Mouse (Mus musculus) spleen, embryonic (tissue): ENCODE results near the gene Cds2.
"Not testable (repeated sequence)": the region's sequence is repeated elsewhere in the genome, so short reads cannot be mapped to it uniquely, and the experiment has no call there.

Source experiments
- CTCF ChIA-PET: fragments of 350-600 bp; sonication (Branson Sonifier 250); formaldehyde crosslinking; loops from one replicate; lab custom pipeline; 2022; lab: Charles Lee

Cds2 gene

GRCm38 (mm10) chr2:132265196-132265595 is 2.2 kb downstream of the Cds2 start:
- CTCF ChIA-PET = no interaction called here

DNA sequence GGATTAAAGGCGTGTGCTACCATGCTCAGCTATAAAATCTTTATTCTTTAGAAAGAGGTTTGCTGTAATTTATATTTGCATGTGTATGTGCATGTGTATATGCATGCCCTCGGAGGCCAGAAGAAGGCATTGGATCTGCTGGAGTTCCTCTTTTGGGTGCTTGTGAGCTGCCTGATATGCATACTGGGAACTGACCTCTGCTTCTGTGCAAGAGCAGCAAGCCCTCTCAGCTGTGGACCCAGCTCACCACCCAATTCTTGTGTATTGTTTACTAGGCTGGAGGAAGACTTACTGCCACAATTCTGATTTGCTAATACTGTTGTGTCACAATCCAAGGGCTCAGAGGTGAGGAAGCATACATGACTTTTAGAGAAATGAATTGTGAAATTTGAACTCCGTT is 3.1 kb downstream of the Cds2 start:
- CTCF ChIA-PET = interaction anchor here (0.5 kb wide), 1 partner anchor 195 kb away, joined by 6 read pairs; no protein-coding TSS in a partner anchor

GRCm38 (mm10) chr2:132269217-132269616 is 6.3 kb downstream of the Cds2 start:
- CTCF ChIA-PET = interaction anchor here (0.5 kb wide), 1 partner anchor 19 kb away, joined by 3 read pairs; no protein-coding TSS in a partner anchor

DNA sequence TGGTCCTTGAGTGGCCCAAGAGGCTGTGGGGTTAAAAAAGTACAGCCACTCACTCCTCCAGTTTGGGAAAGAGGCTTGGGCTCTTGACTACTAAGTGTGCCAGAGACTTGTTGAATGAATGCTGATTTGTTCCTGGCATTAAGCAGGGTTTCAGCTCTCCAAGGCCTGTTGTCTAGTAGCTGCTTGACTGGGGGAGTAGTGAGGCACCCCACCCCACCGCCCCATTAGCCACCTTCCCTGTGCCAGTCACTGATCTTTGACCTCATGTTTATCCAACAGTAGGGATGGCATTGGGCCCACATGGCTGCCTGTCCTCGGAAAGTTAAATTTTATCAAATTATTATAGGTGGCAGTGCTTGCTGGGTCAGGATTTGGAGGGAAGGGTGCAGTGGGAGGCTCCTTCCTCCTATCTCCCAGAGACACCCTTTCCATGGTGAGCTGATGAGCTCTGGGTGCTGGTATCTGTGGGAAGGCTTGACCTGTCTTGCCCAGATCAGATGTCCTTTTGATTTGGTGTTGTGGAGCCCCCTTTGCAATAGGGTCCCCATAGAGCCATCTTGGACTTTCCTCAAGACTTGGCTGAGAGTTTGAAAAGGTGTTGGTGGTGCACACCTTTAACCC is 7.5 kb downstream of the Cds2 start:
- CTCF ChIA-PET = no interaction called here

- CTCF ChIA-PET = no interaction called here
These were observed 9.9 kb downstream of the Cds2 start for GRCm38 (mm10) chr2:132272694-132273389.

DNA sequence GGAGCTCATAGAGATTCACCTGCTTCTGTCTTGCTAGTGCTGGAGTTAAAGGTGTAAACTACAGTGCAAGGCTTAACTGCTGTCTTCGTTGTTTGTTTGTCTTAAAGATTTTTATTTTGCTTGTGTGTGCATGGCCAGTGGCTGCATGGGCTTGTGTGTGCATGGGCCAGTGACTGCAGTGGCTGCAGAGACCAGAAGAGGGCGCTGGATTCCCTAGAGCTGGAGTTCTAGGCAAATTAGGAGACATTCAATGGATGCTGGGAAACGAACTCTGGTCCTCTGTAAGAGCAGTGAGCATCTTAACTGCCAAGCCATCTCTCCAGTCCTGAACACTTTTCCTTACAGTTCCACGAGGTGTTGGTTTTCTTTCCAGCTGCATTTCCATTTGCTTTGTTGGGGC is 12.6 kb downstream of the Cds2 start:
- CTCF ChIA-PET = interaction anchor here (0.7 kb wide), 1 partner anchor 158 kb away, joined by 8 read pairs; no protein-coding TSS in a partner anchor

- CTCF ChIA-PET = interaction anchor here (0.7 kb wide), 1 partner anchor 43 kb away, joined by 4 read pairs; no protein-coding TSS in a partner anchor
These were observed 13.3 kb downstream of the Cds2 start for GRCm38 (mm10) chr2:132276249-132276648.

DNA sequence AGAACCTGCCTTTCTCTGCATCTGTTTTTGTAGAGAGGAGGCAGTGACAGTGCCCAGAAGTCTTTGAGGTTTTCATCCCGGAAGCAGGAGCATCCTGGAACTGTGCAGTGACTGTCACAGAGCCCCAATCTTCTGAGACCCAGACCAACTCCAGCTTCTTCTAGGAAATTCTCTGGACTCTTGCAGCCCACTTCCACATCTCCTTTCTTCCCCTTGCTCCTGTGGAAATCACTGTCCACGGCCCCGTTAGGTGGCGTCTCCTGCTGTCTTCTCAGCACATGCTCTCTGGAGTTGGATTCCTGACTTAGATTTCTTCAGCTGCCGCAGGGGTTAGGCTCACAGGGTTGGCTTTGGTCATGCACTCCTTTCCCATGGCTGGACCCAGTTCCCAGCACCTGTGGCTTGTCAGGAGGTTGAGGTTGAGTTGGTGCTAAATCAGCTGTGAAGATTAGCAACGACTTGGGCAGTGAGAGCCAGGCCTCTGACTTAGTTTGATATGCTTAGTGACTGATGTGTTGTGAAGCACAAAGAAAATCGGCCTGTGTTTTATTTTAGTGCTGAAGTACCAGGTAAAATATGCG is 15.4 kb downstream of the Cds2 start:
- CTCF ChIA-PET = no interaction called here

DNA sequence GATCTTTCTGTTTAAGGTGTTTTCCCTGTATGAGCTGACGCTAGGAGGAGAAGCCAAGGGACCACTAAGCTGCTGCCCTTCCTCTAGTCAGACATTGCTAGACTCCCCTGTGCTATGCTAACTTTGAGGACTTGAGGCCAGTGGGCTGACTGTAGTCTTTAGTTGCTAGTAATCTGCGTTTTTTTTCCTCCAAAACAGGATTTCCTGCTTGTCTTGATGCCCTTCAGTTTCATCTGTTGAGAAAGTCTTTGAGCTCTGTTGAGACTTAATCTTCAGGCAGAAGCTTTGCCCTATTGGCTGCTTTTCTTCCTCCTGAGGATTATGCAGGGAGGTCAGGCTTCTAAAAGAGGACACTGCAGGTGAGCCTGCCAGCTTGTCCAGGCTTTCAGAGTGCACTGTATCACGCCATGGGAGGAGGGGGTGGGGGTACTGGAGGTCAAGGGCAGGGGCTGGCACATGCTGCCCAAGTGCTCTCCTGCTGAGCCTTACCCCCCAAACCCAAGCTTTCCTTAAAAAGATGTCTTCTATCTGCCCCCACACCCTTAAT is 16.5 kb downstream of the Cds2 start:
- CTCF ChIA-PET = interaction anchor here (0.6 kb wide), 1 partner anchor 1612 kb away, joined by 3 read pairs; the partner anchor contains the start of gene Itpa

DNA sequence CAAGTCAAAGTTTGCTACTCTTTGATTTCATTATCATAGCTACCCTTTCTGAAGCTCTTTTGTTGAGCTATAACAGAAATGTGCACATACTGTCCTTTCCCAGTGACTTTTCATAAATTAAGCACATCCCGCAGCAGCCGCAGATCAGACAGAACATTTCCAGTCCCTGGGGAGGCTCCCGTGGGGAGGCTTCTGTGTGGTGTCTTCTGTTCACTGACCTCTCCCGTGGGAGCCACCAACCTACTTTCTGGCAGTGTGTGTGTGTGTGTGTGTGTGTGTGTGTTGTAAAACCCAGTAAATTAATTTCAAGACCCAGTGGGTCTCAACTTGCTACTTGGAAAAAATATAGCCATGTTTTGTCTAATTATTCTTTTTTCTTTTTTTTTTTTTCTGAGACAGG is 17.0 kb downstream of the Cds2 start:
- CTCF ChIA-PET = no interaction called here

- CTCF ChIA-PET = no interaction called here
These were observed 17.7 kb downstream of the Cds2 start for GRCm38 (mm10) chr2:132280518-132281120.

GRCm38 (mm10) chr2:132281560-132282452 is 18.9 kb downstream of the Cds2 start:
- CTCF ChIA-PET = no interaction called here

- CTCF ChIA-PET = no interaction called here
These were observed 19.7 kb downstream of the Cds2 start for GRCm38 (mm10) chr2:132282453-132283174.

DNA sequence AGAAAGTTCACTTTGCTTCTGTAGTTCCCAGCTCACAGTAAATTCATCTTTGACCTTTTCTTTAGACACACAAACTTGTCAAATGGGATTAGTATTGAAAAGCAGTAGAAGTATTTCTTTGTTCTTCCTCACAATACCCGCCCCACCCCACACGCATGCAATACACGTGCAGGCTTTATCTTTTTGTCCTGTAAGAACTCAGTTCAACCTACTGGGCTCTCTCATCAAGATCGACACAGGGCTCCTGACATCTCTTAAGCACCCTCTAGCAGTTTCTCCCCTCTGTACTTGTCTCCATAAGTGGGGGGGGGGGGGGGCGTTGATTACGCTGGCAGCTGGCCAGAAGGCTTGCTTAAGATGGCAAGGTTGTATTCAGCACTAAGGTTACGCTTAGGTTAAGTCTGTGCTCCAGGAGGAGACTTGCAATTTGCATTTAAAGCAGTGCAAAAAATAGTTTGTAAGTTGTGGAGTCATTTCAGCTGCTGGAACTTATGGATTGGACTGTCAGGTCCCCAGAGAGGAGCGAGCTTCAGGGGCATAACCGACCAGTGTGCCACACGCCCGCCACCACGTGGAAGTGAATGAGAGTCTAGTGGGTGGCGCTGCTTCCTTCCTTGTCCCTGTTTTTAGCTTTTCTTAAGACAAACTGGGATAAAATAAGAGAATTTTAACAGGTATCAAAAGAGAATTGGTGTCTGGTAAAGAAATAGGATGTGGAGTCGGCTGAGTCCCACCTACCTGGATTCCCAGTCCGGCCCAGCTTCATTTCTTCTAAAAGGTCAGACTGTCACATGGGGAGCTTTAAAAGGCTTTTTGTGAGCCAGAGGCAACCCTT is 20.5 kb downstream of the Cds2 start:
- CTCF ChIA-PET = no interaction called here

GRCm38 (mm10) chr2:132284492-132285139 is 21.7 kb downstream of the Cds2 start:
- CTCF ChIA-PET = no interaction called here

- CTCF ChIA-PET = not testable (repeated sequence)
These were observed 22.8 kb downstream of the Cds2 start for GRCm38 (mm10) chr2:132285722-132286121.

- CTCF ChIA-PET = no interaction called here
These were observed 23.6 kb downstream of the Cds2 start for GRCm38 (mm10) chr2:132286376-132287076.

DNA sequence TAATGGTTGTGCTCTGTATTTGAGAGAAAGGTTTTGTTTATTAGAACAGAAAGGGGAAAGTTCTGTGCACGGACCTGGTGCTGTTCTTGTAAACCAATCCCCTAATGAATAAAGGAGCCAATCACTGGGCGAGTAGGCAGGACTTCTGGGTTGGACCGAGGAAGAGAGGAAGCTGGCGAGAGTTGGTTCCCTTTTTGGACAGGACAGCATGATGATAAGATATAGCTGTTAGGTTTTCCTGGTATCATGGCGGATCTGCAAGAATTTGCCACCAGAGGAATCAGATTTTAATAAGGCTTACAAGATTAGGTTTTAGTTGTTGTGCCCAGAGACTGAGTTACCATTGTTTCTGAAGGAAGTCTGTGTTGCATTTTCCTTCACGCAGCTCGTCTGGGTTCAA is 26.3 kb downstream of the Cds2 start:
- CTCF ChIA-PET = not testable (repeated sequence)
